ENCODE assay signal across 14 mouse cellular contexts in the genomic region with DNA sequence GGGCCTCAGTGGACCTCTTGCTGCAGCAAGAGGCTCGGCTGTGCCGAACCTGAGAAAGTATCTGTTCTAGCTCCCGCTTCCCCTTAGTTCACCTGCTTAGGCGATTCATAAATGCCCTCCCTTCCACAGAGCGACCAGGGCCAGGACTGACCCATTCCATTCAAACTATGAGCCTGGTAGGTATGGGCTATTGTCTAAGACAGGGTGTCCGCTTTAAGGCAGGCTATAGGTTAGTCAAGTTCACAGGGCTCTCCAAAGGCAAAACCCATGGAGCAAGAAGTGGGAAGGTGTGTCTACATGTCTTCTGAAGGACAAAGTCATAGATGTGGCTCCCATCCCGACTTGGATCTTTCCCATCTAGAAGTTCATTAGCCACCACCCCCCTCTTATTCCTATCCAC. TPM values are rescaled to one million over a fixed set of nuclear protein-coding genes. Genes with fewer than 3 reads are reported as not detected.
DNase-seq lines count a peak whose midpoint lies in the region; ATAC-seq and TF ChIP-seq lines count a peak whose summit lies in the region.
"Had no signal": no experiment of that assay in that cellular context is flagged by ENCODE, and none has a peak within 500 bp of the region (broad histone marks: within the 10 kb centered on the region; RNA-seq: fewer than 3 reads in every experiment).

No protein-coding gene starts in this region.

- H3K9me3 ChIP-seq in forebrain, embryonic 11.5 days (ENCODE audit: control insufficient read depth, low read length), result no peaks in the 10 kb centered on the region
- H3K9me3 ChIP-seq in hindbrain, embryonic 15.5 days, result no peaks in the 10 kb centered on the region
- H3K9me3 ChIP-seq in neural tube, embryonic 13.5 days, result no peaks in the 10 kb centered on the region

- peak overlapping the region; percentile 86 for H3K4me3 ChIP-seq in left cerebral cortex, adult 2 months
- peak overlapping the region; percentile 97 for H3K4me3 ChIP-seq in forebrain, embryonic 11.5 days (ENCODE audit: low read depth, low read length)
- H3K4me3 ChIP-seq in hindbrain, embryonic 15.5 days, result peak overlapping the region; percentile 72
- peak overlapping the region; percentile 86 for H3K4me3 ChIP-seq in neural tube, embryonic 13.5 days

- intact Hi-C loops in left cerebral cortex, adult 2 months (cut with DNase I), result loop anchor here (5.0 to 10.0 kb wide), 2 partner anchors 85 to 808 kb away; no protein-coding TSS in a partner anchor
- intact Hi-C loops in left cerebral cortex, postnatal 4 days (cut with DNase I), result no loop called here

- H3K36me3 ChIP-seq in forebrain, embryonic 11.5 days (ENCODE audit: control insufficient read depth, insufficient read depth, low read length), result peaks cover 4% of the 10 kb centered on the region; the same call in 1 of the 2 replicates
- no peaks in the 10 kb centered on the region for H3K36me3 ChIP-seq in hindbrain, embryonic 15.5 days
- H3K36me3 ChIP-seq in neural tube, embryonic 13.5 days, result no peaks in the 10 kb centered on the region

- H3K9ac ChIP-seq in forebrain, embryonic 11.5 days (ENCODE audit: low read length), result peak overlapping the region; percentile 99
- H3K9ac ChIP-seq in hindbrain, embryonic 15.5 days, result peak overlapping the region; percentile 65
- peak overlapping the region; percentile 92 for H3K9ac ChIP-seq in neural tube, embryonic 13.5 days

- no peak for DNase-seq in left cerebral cortex, adult 2 months (ENCODE audit: extremely low spot score in 1 of 2, low spot score in 2 of 2)
- DNase-seq in left cerebral cortex, postnatal 4 days, result no peak
- no peak for DNase-seq in forebrain, embryonic 11.5 days (ENCODE audit: low spot score)
- DNase-seq in cerebellum, adult 11 months, result no peak
- no peak for DNase-seq in spleen, postnatal 36 days (ENCODE audit: low spot score in 2 of 2)
- DNase-seq in gastrocnemius, postnatal 25 days, result no peak
- DNase-seq: heart, postnatal 4 days; kidney, postnatal 4 days had no signal

- peaks cover 40% of the 10 kb centered on the region for H3K4me1 ChIP-seq in forebrain, embryonic 11.5 days (replicated peaks; ENCODE audit: control insufficient read depth, insufficient read depth, low read length)
- peaks cover 83% of the 10 kb centered on the region for H3K4me1 ChIP-seq in hindbrain, embryonic 15.5 days (replicated peaks)
- peaks cover 84% of the 10 kb centered on the region for H3K4me1 ChIP-seq in neural tube, embryonic 13.5 days (replicated peaks)

- TF ChIP-seq CTCF in left cerebral cortex, adult 2 months (IDR thresholded peaks at IDR 0.05), result no peak

- WGBS in forebrain, embryonic 11.5 days, result 47% methylated on average over 7 of the region's 7 CpGs
- 37% methylated on average over 7 of the region's 7 CpGs for WGBS in hindbrain, embryonic 15.5 days
- 30% methylated on average over 7 of the region's 7 CpGs for WGBS in neural tube, embryonic 13.5 days

- H3K4me2 ChIP-seq in forebrain, embryonic 11.5 days (ENCODE audit: low read depth, low read length, severe bottlenecking), result peak overlapping the region; percentile 87
- peak overlapping the region; percentile 94 for H3K4me2 ChIP-seq in hindbrain, embryonic 15.5 days
- peak overlapping the region; percentile 90 for H3K4me2 ChIP-seq in neural tube, embryonic 13.5 days

- ATAC-seq in forebrain, embryonic 11.5 days (replicated peaks; ENCODE audit: low FRiP score), result no peak
- no peak for ATAC-seq in hindbrain, embryonic 15.5 days (ENCODE audit: low FRiP score, low read depth)
- no peak for ATAC-seq in neural tube, embryonic 13.5 days (ENCODE audit: low read depth)
- ATAC-seq: lung, postnatal 0 days had no signal

- H3K27ac ChIP-seq in left cerebral cortex, adult 2 months, result peak overlapping the region; percentile 98
- H3K27ac ChIP-seq in forebrain, embryonic 11.5 days (ENCODE audit: low read depth, low read length), result peak overlapping the region; percentile 98
- peak overlapping the region; percentile 95 for H3K27ac ChIP-seq in hindbrain, embryonic 15.5 days (replicated peaks)
- H3K27ac ChIP-seq in neural tube, embryonic 13.5 days (replicated peaks), result peak overlapping the region; percentile 97

- peaks cover 12% of the 10 kb centered on the region for H3K27me3 ChIP-seq in forebrain, embryonic 11.5 days (ENCODE audit: control insufficient read depth, insufficient read depth, low read length)
- peaks cover 3% of the 10 kb centered on the region; the same call in 1 of the 2 replicates for H3K27me3 ChIP-seq in hindbrain, embryonic 15.5 days
- peaks cover 16% of the 10 kb centered on the region for H3K27me3 ChIP-seq in neural tube, embryonic 13.5 days

RNA-seq across cellular contexts. Expression of a gene that starts 1.2 kb away (rescaled TPM):
- total RNA-seq in left cerebral cortex, adult 2 months (2021), result 10 to 100 TPM; 45.1 to 45.5 TPM
- 10 to 100 TPM; 34.5 to 39.8 TPM for total RNA-seq in left cerebral cortex, postnatal 4 days (2021)
- 43.1 and 49.1 TPM in 2 replicates for polyA plus RNA-seq in forebrain, embryonic 11.5 days (2014; fragmentation: Nextera tagmentation; extraction: Ambion mirVana)
- polyA plus RNA-seq in hindbrain, embryonic 15.5 days (2015; fragmentation: Nextera tagmentation; extraction: Ambion mirVana), result 35.9 and 37.3 TPM in 2 replicates
- 36.6 and 36.8 TPM in 2 replicates for polyA plus RNA-seq in neural tube, embryonic 13.5 days (2015; fragmentation: Nextera tagmentation; extraction: Ambion mirVana)
- 10 to 100 TPM; 31.2 to 34.0 TPM for total RNA-seq in gastrocnemius, postnatal 25 days (2021)

RNA-seq across cellular contexts. Expression of a gene that starts 2.0 kb away (rescaled TPM):
- 10 to 100 TPM; 22.3 to 25.3 TPM for total RNA-seq in left cerebral cortex, adult 2 months (2021)
- total RNA-seq in left cerebral cortex, postnatal 4 days (2021), result 10 to 100 TPM; 56.8 to 74.5 TPM
- 313 and 318 TPM in 2 replicates for polyA plus RNA-seq in forebrain, embryonic 11.5 days (2014; fragmentation: Nextera tagmentation; extraction: Ambion mirVana)
- polyA plus RNA-seq in hindbrain, embryonic 15.5 days (2015; fragmentation: Nextera tagmentation; extraction: Ambion mirVana), result 159 and 196 TPM in 2 replicates
- 119 and 125 TPM in 2 replicates for polyA plus RNA-seq in neural tube, embryonic 13.5 days (2015; fragmentation: Nextera tagmentation; extraction: Ambion mirVana)
- not detected for total RNA-seq in gastrocnemius, postnatal 25 days (2021)
- total RNA-seq: common myeloid progenitor, adult 5-6 weeks; gastrocnemius, adult 8-10 months; heart, postnatal 4 days had no signal
- polyA plus RNA-seq: myocyte had no signal

RNA-seq across cellular contexts. Expression of a gene that starts 34.3 kb away (rescaled TPM):
- total RNA-seq in left cerebral cortex, adult 2 months (2021), result 1 to 10 TPM; 1.3 to 1.5 TPM
- 1 to 10 TPM in 1 of 2 experiments, under 1 TPM in 1; 0.58 to 1.1 TPM for total RNA-seq in left cerebral cortex, postnatal 4 days (2021)
- polyA plus RNA-seq in forebrain, embryonic 11.5 days (2014; fragmentation: Nextera tagmentation; extraction: Ambion mirVana), result 0.61 and 1.4 TPM in 2 replicates
- polyA plus RNA-seq in hindbrain, embryonic 15.5 days (2015; fragmentation: Nextera tagmentation; extraction: Ambion mirVana), result 0.64 and 0.71 TPM in 2 replicates
- polyA plus RNA-seq in neural tube, embryonic 13.5 days (2015; fragmentation: Nextera tagmentation; extraction: Ambion mirVana), result 0.54 TPM in 1 of 2 replicates, not detected in the other
- total RNA-seq in gastrocnemius, postnatal 25 days (2021), result 1 to 10 TPM; 1.8 to 3.0 TPM

Comparison
In these comparisons a context has a peak if more than half of its experiments do, and no peak if none do; other contexts are left out.
1. RNA of a gene that starts 2.0 kb away (total RNA-seq): 56.8 to 74.5 TPM in left cerebral cortex, postnatal 4 days and 22.3 to 25.3 TPM in left cerebral cortex, adult 2 months; not detected in gastrocnemius, postnatal 25 days; every median in the first group is over 10 times any median in the second.
2. Peak in every context shown above with its lines, with median percentiles within 50 percentile points of each other: H3K27ac ChIP-seq, H3K4me3 ChIP-seq, H3K4me2 ChIP-seq and H3K9ac ChIP-seq.